Mouse (Mus musculus) liver, adult (tissue): ENCODE measurements at regions not wholly inside any gene's neighbourhood (a gene's known extent, or its start where the extent isn't known, plus 50 kb on each side); places are given as distances from the start of the nearest gene placed in this dataset.

ENCODE experiments used
- GATA4 ChIP-seq: IDR thresholded peaks from 2 replicates; pipeline ENCODE4 v1.6.1; 2014; ENCODE audit warnings: mild to moderate bottlenecking, low read length; ENCODE audit not compliant: insufficient replicate concordance

GRCm38 (mm10) chr10:118993819-118994574 lies 124.0 kb upstream of the Dyrk2 start:
- no peak for TF ChIP-seq GATA4

GRCm38 (mm10) chr10:118991213-118991612 lies 121.2 kb upstream of the Dyrk2 start:
- no peak for TF ChIP-seq GATA4

- no peak for TF ChIP-seq GATA4
Observed at GRCm38 (mm10) chr10:118990500-118990899, 120.5 kb upstream of the Dyrk2 start.

GRCm38 (mm10) chr10:118989812-118990211 lies 119.8 kb upstream of the Dyrk2 start:
- no peak for TF ChIP-seq GATA4

GRCm38 (mm10) chr10:118988249-118988648 lies 118.2 kb upstream of the Dyrk2 start:
- no peak for TF ChIP-seq GATA4

GRCm38 (mm10) chr10:118984580-118984979 lies 114.6 kb upstream of the Dyrk2 start:
- TF ChIP-seq GATA4 = no peak

GRCm38 (mm10) chr10:118981446-118981845 lies 111.4 kb upstream of the Dyrk2 start:
- TF ChIP-seq GATA4 = no peak

- TF ChIP-seq GATA4 = no peak
Observed at GRCm38 (mm10) chr10:118979339-118979738, 109.3 kb upstream of the Dyrk2 start.

- no peak for TF ChIP-seq GATA4
Observed at GRCm38 (mm10) chr10:118978181-118978743, 108.3 kb upstream of the Dyrk2 start.

- no peak for TF ChIP-seq GATA4
Observed at GRCm38 (mm10) chr10:118976447-118976846, 106.4 kb upstream of the Dyrk2 start.

- TF ChIP-seq GATA4 = no peak
Observed at GRCm38 (mm10) chr10:118975772-118976171, 105.8 kb upstream of the Dyrk2 start.

- no peak for TF ChIP-seq GATA4
Observed at GRCm38 (mm10) chr10:118973324-118973723, 103.3 kb upstream of the Dyrk2 start.

- TF ChIP-seq GATA4 = no peak
Observed at GRCm38 (mm10) chr10:118972626-118973025, 102.6 kb upstream of the Dyrk2 start.

GRCm38 (mm10) chr10:118970457-118971175 lies 100.6 kb upstream of the Dyrk2 start:
- TF ChIP-seq GATA4 = no peak

- no peak for TF ChIP-seq GATA4
Observed at GRCm38 (mm10) chr10:118961713-118962181, 91.7 kb upstream of the Dyrk2 start.

GRCm38 (mm10) chr10:118960076-118960475 lies 90.1 kb upstream of the Dyrk2 start:
- TF ChIP-seq GATA4 = no peak
